Mouse (Mus musculus): ENCODE results near the gene Blvrb. TPM values are rescaled to one million over a fixed set of nuclear protein-coding genes. Genes with fewer than 3 reads are reported as not detected.

Gene Blvrb
- polyA plus RNA-seq, 1 experiment from 2014 or later, result 26.0 TPM

DNA sequence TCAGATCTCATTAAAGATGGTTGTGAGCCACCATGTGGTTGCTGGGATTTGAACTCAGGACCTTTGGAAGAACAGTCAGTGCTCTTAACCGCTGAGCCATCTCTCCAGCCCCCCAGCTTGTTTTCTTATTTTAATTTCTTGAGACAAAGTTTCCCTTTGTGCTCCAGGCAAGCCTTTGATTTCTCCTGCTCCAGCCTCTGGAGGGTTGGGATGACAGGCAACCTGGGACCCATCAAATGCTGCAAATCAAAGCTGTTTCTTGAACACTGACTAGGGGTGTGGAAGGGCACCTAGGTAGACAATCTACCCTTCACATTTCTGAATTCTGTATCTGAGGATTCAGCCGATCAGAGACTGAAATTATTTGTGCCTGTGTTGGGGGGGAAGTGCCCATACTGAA, 63.0 kb downstream of the Blvrb start:
- DNase-seq (ENCODE audit: low spot score), result no peak

- no peak for DNase-seq (ENCODE audit: low spot score)
Measured at GRCm38 (mm10) chr7:27514961-27515360, 67.2 kb downstream of the Blvrb start.

Other genes with a start within 250 kb of the Blvrb start
- 2.3 TPM in 2 replicates for gene Itpkc, start 219.3 kb upstream of the Blvrb start, polyA plus RNA-seq (2015; fragmentation: Nextera tagmentation; extraction: Ambion mirVana)
- 15.8 and 15.9 TPM in 2 replicates for gene Coq8b, start 215.0 kb upstream of the Blvrb start, polyA plus RNA-seq (2015; fragmentation: Nextera tagmentation; extraction: Ambion mirVana)
- gene Numbl, start 189.5 kb upstream of the Blvrb start, polyA plus RNA-seq (2015; fragmentation: Nextera tagmentation; extraction: Ambion mirVana), result 3.2 and 3.5 TPM in 2 replicates
- gene Ltbp4, start 110.3 kb upstream of the Blvrb start, polyA plus RNA-seq (2015; fragmentation: Nextera tagmentation; extraction: Ambion mirVana), result 3.6 and 5.6 TPM in 2 replicates
- gene Shkbp1, start 92.0 kb upstream of the Blvrb start, polyA plus RNA-seq (2015; fragmentation: Nextera tagmentation; extraction: Ambion mirVana), result 45.1 and 46.3 TPM in 2 replicates
- gene Gm20479, start 90.6 kb upstream of the Blvrb start, polyA plus RNA-seq (2015; fragmentation: Nextera tagmentation; extraction: Ambion mirVana), result 0.44 TPM in 1 of 2 replicates, not detected in the other
- 0.09 and 0.10 TPM in 2 replicates for gene Sptbn4, start 292 bp upstream of the Blvrb start, polyA plus RNA-seq (2015; fragmentation: Nextera tagmentation; extraction: Ambion mirVana)
- 29.0 and 31.0 TPM in 2 replicates for gene Sertad3, start 25.8 kb downstream of the Blvrb start, polyA plus RNA-seq (2015; fragmentation: Nextera tagmentation; extraction: Ambion mirVana)
- gene Sertad1, start 38.9 kb downstream of the Blvrb start, polyA plus RNA-seq (2015; fragmentation: Nextera tagmentation; extraction: Ambion mirVana), result 33.5 and 35.1 TPM in 2 replicates
- gene Prx, start 51.3 kb downstream of the Blvrb start, polyA plus RNA-seq (2015; fragmentation: Nextera tagmentation; extraction: Ambion mirVana), result 1.1 and 1.2 TPM in 2 replicates
- 0.12 and 0.14 TPM in 2 replicates for gene Hipk4, start 75.3 kb downstream of the Blvrb start, polyA plus RNA-seq (2015; fragmentation: Nextera tagmentation; extraction: Ambion mirVana)
- 134 and 145 TPM in 2 replicates for gene Pld3, start 105.2 kb downstream of the Blvrb start, polyA plus RNA-seq (2015; fragmentation: Nextera tagmentation; extraction: Ambion mirVana)
- 24.6 and 28.7 TPM in 2 replicates for gene 2310022A10Rik, start 105.3 kb downstream of the Blvrb start, polyA plus RNA-seq (2015; fragmentation: Nextera tagmentation; extraction: Ambion mirVana)
- 73.2 and 75.3 TPM in 2 replicates for gene Akt2, start 143.6 kb downstream of the Blvrb start, polyA plus RNA-seq (2015; fragmentation: Nextera tagmentation; extraction: Ambion mirVana)
- not detected in 2 replicates for gene Ttc9b, start 205.9 kb downstream of the Blvrb start, polyA plus RNA-seq (2015; fragmentation: Nextera tagmentation; extraction: Ambion mirVana)
- 5.2 and 7.2 TPM in 2 replicates for gene Map3k10, start 226.6 kb downstream of the Blvrb start, polyA plus RNA-seq (2015; fragmentation: Nextera tagmentation; extraction: Ambion mirVana)
- 2.8 and 3.5 TPM in 2 replicates for gene Zfp607b, start 241.4 kb downstream of the Blvrb start, polyA plus RNA-seq (2015; fragmentation: Nextera tagmentation; extraction: Ambion mirVana)

Data from thymus, postnatal 0 days (tissue).